Mouse (Mus musculus) heart, postnatal 0 days (tissue): ENCODE results near the gene Baiap2l2.

Experiments
- CTCF ChIP-seq: IDR thresholded peaks from 2 replicates; pipeline ENCODE4 v1.5.1; 2016; ENCODE audit warnings: antibody characterized with exemption, control low read depth, low read depth
- EP300 ChIP-seq: IDR thresholded peaks from 2 replicates; pipeline ENCODE4 v1.6.1; 2016; ENCODE audit warnings: antibody characterized with exemption, low read depth

DNA sequence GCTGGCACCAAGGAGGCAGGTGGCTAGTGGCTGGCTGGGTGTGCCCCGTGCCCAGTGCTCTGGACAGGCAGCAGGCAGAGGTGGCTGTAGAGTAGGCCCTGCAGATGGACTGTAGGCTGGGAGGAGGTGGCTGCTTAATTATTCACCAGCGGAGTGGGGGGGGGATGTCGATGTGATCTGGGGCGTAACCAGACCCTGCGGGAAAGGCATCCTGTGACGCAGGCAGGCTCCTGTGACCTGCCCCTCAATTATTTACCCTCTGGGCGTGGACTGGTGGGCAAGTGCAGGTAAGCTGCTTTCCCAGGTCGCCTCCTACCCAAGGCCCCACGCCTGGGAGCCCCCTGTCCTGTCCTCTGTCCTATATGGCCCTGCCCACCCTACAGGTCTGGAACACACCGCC lies at the start of gene Baiap2l2:
- no peak for TF ChIP-seq CTCF
- TF ChIP-seq EP300, result no peak
